Mouse (Mus musculus) stomach, embryonic 14.5 days (tissue): ENCODE measurements around the gene Myl6. TPM values are rescaled to one million over a fixed set of nuclear protein-coding genes. Genes with fewer than 3 reads are reported as not detected.

Experiments used
- ATAC-seq: fragments of 200-750 bp; cut with Nextera tagmentation; 2 replicates; pipeline ENCODE4 v1.8.0; 2017; ENCODE audit warnings: low read depth, moderate TSS enrichment; ENCODE audit not compliant: insufficient number of reproducible peaks, insufficient read depth, low FRiP score
- H3K27ac ChIP-seq: fragments of 300-500 bp; sonication (generic); 2 replicates; pipeline ENCODE4 v1.5.1; 2014; ENCODE audit warnings: mild to moderate bottlenecking, low read length, moderate library complexity, mixed read lengths
- H3K27me3 ChIP-seq: fragments of 300-500 bp; sonication (generic); 2 replicates; pipeline ENCODE4 v1.6.1; 2014; ENCODE audit warnings: low read length, control low read depth, mixed read lengths; ENCODE audit not compliant: control insufficient read depth, insufficient read depth
- H3K36me3 ChIP-seq: fragments of 300-500 bp; sonication (generic); 2 replicates; pipeline ENCODE4 v1.6.1; 2014; ENCODE audit warnings: mild to moderate bottlenecking, control low read depth, low read length, moderate library complexity, mixed read lengths; ENCODE audit not compliant: control insufficient read depth, insufficient read depth
- H3K4me1 ChIP-seq: fragments of 300-500 bp; sonication (generic); 2 replicates; pipeline ENCODE4 v1.6.1; 2014; ENCODE audit warnings: low read length, control low read depth, mixed read lengths; ENCODE audit not compliant: control insufficient read depth, insufficient read depth
- H3K4me2 ChIP-seq: fragments of 300-500 bp; sonication (generic); replicated peaks from 2 replicates; pipeline ENCODE4 v1.6.1; 2014; ENCODE audit warnings: low read depth, low read length, control low read depth
- H3K4me3 ChIP-seq: fragments of 300-500 bp; sonication (generic); 2 replicates; pipeline ENCODE4 v1.5.1; 2014; ENCODE audit warnings: low read depth, low read length, control low read depth
- H3K9ac ChIP-seq: fragments of 300-500 bp; sonication (generic); replicated peaks from 2 replicates; pipeline ENCODE4 v1.6.1; 2014; ENCODE audit warnings: low read depth, mild to moderate bottlenecking, control low read depth, low read length, moderate library complexity, mixed read lengths
- H3K9me3 ChIP-seq: fragments of 300-500 bp; sonication (generic); 2 replicates; pipeline ENCODE4 v1.6.1; 2016; ENCODE audit warnings: low read depth, low read length, control low read depth; ENCODE audit not compliant: control insufficient read depth
- WGBS: fragments of 180-500 bp; shearing (Covaris S2); extraction: QIAGEN DNeasy Blood & Tissue Kit; methylation state at CpG from one replicate; pipeline ENCODE4 v1.1.7; 2014; 5-methylcytosine and 5-hydroxymethylcytosine counted together
- microRNA-seq: library from miRNA; unstranded; fragments of <30 nt; microRNA quantifications from one replicate; pipeline ENCODE4, GENCODE M21; 2016
- polyA plus RNA-seq: library from polyadenylated mRNA; unstranded; fragments of >200 nt; fragmentation: Nextera tagmentation; extraction: Ambion mirVana; gene quantifications from 2 replicates; pipeline ENCODE4 v1.2.1, GENCODE M21; 2014

Gene Myl6
- polyA plus RNA-seq, 1 experiment from 2014 or later, result 1,933 TPM

- no peaks in the 10 kb centered on the region for H3K27me3 ChIP-seq
- H3K36me3 ChIP-seq, result peaks cover 14% of the 10 kb centered on the region
- H3K4me1 ChIP-seq, result no peaks in the 10 kb centered on the region
- H3K9me3 ChIP-seq, result no peaks in the 10 kb centered on the region
- ATAC-seq, result no peak
- no peak overlapping the region for H3K27ac ChIP-seq
- H3K4me2 ChIP-seq, result no peak overlapping the region
- no peak overlapping the region for H3K4me3 ChIP-seq
- no peak overlapping the region for H3K9ac ChIP-seq
- 67% methylated on average over 6 of the region's 6 CpGs for WGBS
These were observed 49.6 kb downstream of the Myl6 start for GRCm38 (mm10) chr10:128444354-128444753.

- no peak overlapping the region for H3K27ac ChIP-seq
- H3K4me3 ChIP-seq, result no peak overlapping the region
- peaks cover 29% of the 10 kb centered on the region for H3K36me3 ChIP-seq
- H3K4me2 ChIP-seq, result no peak overlapping the region
- H3K9me3 ChIP-seq, result no peaks in the 10 kb centered on the region
- WGBS, result 85% methylated on average over 1 of the region's 1 CpGs
- ATAC-seq, result no peak
- no peak overlapping the region for H3K9ac ChIP-seq
- no peaks in the 10 kb centered on the region for H3K27me3 ChIP-seq
- H3K4me1 ChIP-seq, result no peaks in the 10 kb centered on the region
These were observed 51.2 kb downstream of the Myl6 start for GRCm38 (mm10) chr10:128442718-128443117.

- Histone ChIP-seq H3K9me3 (no peaks in the 10 kb centered on the region), H3K27ac (no peak overlapping the region), H3K4me2 (no peak overlapping the region), H3K36me3 (peaks cover 38% of the 10 kb centered on the region), H3K9ac (no peak overlapping the region), H3K4me3 (no peak overlapping the region), H3K4me1 (no peaks in the 10 kb centered on the region), H3K27me3 (no peaks in the 10 kb centered on the region)
- no peak for ATAC-seq
- 89% methylated on average over 10 of the region's 10 CpGs for WGBS
These were observed 52.4 kb downstream of the Myl6 start for GRCm38 (mm10) chr10:128441324-128442119.

Small RNAs within 50 kb of the gene (microRNA-seq; reads per million reads assigned to microRNA genes)
- gene Mir6916 (not detected), gene Mir8105 (not detected)

Other genes with a start within 250 kb of the Myl6 start
- 0.27 TPM in 1 of 2 replicates, not detected in the other for gene Apon, start 240.0 kb downstream of the Myl6 start, polyA plus RNA-seq
- not detected in 2 replicates for gene Apof, start 225.5 kb downstream of the Myl6 start, polyA plus RNA-seq
- gene Stat2, start 223.6 kb downstream of the Myl6 start, polyA plus RNA-seq, result 12.2 and 13.0 TPM in 2 replicates
- gene Il23a, start 195.4 kb downstream of the Myl6 start, polyA plus RNA-seq, result 0.36 and 0.43 TPM in 2 replicates
- gene Pan2, start 190.8 kb downstream of the Myl6 start, polyA plus RNA-seq, result 32.9 and 34.8 TPM in 2 replicates
- 328 and 342 TPM in 2 replicates for gene Cnpy2, start 171.7 kb downstream of the Myl6 start, polyA plus RNA-seq
- gene Cs, start 156.4 kb downstream of the Myl6 start, polyA plus RNA-seq, result 211 and 214 TPM in 2 replicates
- 12.9 and 13.0 TPM in 2 replicates for gene Coq10a, start 125.1 kb downstream of the Myl6 start, polyA plus RNA-seq
- 16.7 and 17.8 TPM in 2 replicates for gene Ankrd52, start 117.0 kb downstream of the Myl6 start, polyA plus RNA-seq
- 3.4 and 3.7 TPM in 2 replicates for gene Slc39a5, start 92.9 kb downstream of the Myl6 start, polyA plus RNA-seq
- 76.6 and 86.7 TPM in 2 replicates for gene Nabp2, start 82.7 kb downstream of the Myl6 start, polyA plus RNA-seq
- 31.9 and 34.6 TPM in 2 replicates for gene Rnf41, start 82.5 kb downstream of the Myl6 start, polyA plus RNA-seq
- gene Smarcc2, start 34.9 kb downstream of the Myl6 start, polyA plus RNA-seq, result 109 and 110 TPM in 2 replicates
- 3.2 and 3.4 TPM in 2 replicates for gene Myl6b, start 4.5 kb upstream of the Myl6 start, polyA plus RNA-seq
- gene Esyt1, start 31.7 kb upstream of the Myl6 start, polyA plus RNA-seq, result 25.8 and 28.9 TPM in 2 replicates
- gene Zc3h10, start 53.6 kb upstream of the Myl6 start, polyA plus RNA-seq, result 8.8 and 10.7 TPM in 2 replicates
- gene Rpl41, start 55.2 kb upstream of the Myl6 start, polyA plus RNA-seq, result 4,724 and 5,059 TPM in 2 replicates
- gene Pa2g4, start 71.8 kb upstream of the Myl6 start, polyA plus RNA-seq, result 210 and 218 TPM in 2 replicates
- 27.1 TPM in 2 replicates for gene Erbb3, start 95.5 kb upstream of the Myl6 start, polyA plus RNA-seq
- gene Rps26, start 132.6 kb upstream of the Myl6 start, polyA plus RNA-seq, result 1,148 and 1,216 TPM in 2 replicates
- gene Ikzf4, start 151.8 kb upstream of the Myl6 start, polyA plus RNA-seq, result 3.5 and 4.9 TPM in 2 replicates
- gene Suox, start 179.9 kb upstream of the Myl6 start, polyA plus RNA-seq, result 14.6 and 16.3 TPM in 2 replicates
- gene Rab5b, start 202.1 kb upstream of the Myl6 start, polyA plus RNA-seq, result 65.9 and 70.7 TPM in 2 replicates
- 1.7 and 2.3 TPM in 2 replicates for gene Pmel, start 210.1 kb upstream of the Myl6 start, polyA plus RNA-seq
- 90.3 and 92.1 TPM in 2 replicates for gene Cdk2, start 210.9 kb upstream of the Myl6 start, polyA plus RNA-seq